Mouse (Mus musculus): ENCODE results near the gene Sat2. TPM values are rescaled to one million over a fixed set of nuclear protein-coding genes. Genes with fewer than 3 reads are reported as not detected.
"Not testable (repeated sequence)": the region's sequence is repeated elsewhere in the genome, so short reads cannot be mapped to it uniquely, and the experiment has no call there.

Gene Sat2
- polyA plus RNA-seq, 1 experiment from 2014 or later = 26.6 TPM

GRCm38 (mm10) chr11:69617805-69618204, 4.0 kb upstream of the Sat2 start, which contains the start of gene Shbg:
Gene Shbg, minus strand, starts transcription at chr11:69617905.
- no peak within 1 kb of the TSS for H3K9ac ChIP-seq
- peaks cover 15% of the 10 kb centered on the region for H3K4me1 ChIP-seq
- H3K4me2 ChIP-seq (replicated peaks) = no peak within 1 kb of the TSS
- no peak within 1 kb of the TSS for H3K27ac ChIP-seq
- WGBS = 79% methylated on average over 5 of the region's 5 CpGs
- peaks cover 6% of the 10 kb centered on the region; the same call in 1 of the 2 replicates for H3K27me3 ChIP-seq
- H3K4me3 ChIP-seq = no peak within 1 kb of the TSS
- no peaks in the 10 kb centered on the region for H3K36me3 ChIP-seq
- ATAC-seq (ENCODE audit: low FRiP score) = no peak
- H3K9me3 ChIP-seq (replicated peaks) = no peaks in the 10 kb centered on the region

- peaks cover 4% of the 10 kb centered on the region; the same call in 1 of the 2 replicates for H3K27me3 ChIP-seq
- H3K4me2 ChIP-seq (replicated peaks) = no peak overlapping the region
- H3K9ac ChIP-seq = no peak overlapping the region
- H3K9me3 ChIP-seq (replicated peaks) = no peaks in the 10 kb centered on the region
- peaks cover 16% of the 10 kb centered on the region for H3K4me1 ChIP-seq
- no peak overlapping the region for H3K27ac ChIP-seq
- ATAC-seq (ENCODE audit: low FRiP score) = no peak
- WGBS = 90% methylated on average over 7 of the region's 7 CpGs
- no peak overlapping the region for H3K4me3 ChIP-seq
- H3K36me3 ChIP-seq = no peaks in the 10 kb centered on the region
These were observed 1.3 kb upstream of the Sat2 start for GRCm38 (mm10) chr11:69620394-69621081.

- Histone ChIP-seq H3K4me3 (peak overlapping the region; percentile 48), H3K9ac (peak overlapping the region; percentile 78), H3K36me3 (no peaks in the 10 kb centered on the region), H3K27ac (peak overlapping the region; percentile 75), H3K4me1 (peaks cover 16% of the 10 kb centered on the region), H3K27me3 (no peaks in the 10 kb centered on the region), H3K4me2 (replicated peaks) (peak overlapping the region; percentile 74), H3K9me3 (replicated peaks) (no peaks in the 10 kb centered on the region)
- peak; percentile 32; the same call in 1 of the 2 replicates for ATAC-seq (ENCODE audit: low FRiP score)
- WGBS = 48% methylated on average over 6 of the region's 6 CpGs
These were observed 582 bp downstream of the Sat2 start for GRCm38 (mm10) chr11:69622406-69622805.

GRCm38 (mm10) chr11:69623006-69623405, 1.2 kb downstream of the Sat2 start:
- no peaks in the 10 kb centered on the region for H3K36me3 ChIP-seq
- peaks cover 16% of the 10 kb centered on the region for H3K4me1 ChIP-seq
- H3K9ac ChIP-seq = no peak overlapping the region
- no peaks in the 10 kb centered on the region for H3K27me3 ChIP-seq
- no peak overlapping the region for H3K27ac ChIP-seq
- peak overlapping the region; percentile 74 for H3K4me2 ChIP-seq (replicated peaks)
- H3K9me3 ChIP-seq (replicated peaks) = no peaks in the 10 kb centered on the region
- 65% methylated on average over 4 of the region's 4 CpGs for WGBS
- H3K4me3 ChIP-seq = no peak overlapping the region
- ATAC-seq (ENCODE audit: low FRiP score) = no peak

- H3K4me1 ChIP-seq = peaks cover 16% of the 10 kb centered on the region
- not testable (repeated sequence) for H3K9me3 ChIP-seq (replicated peaks); H3K9ac ChIP-seq; H3K4me3 ChIP-seq; H3K36me3 ChIP-seq; H3K4me2 ChIP-seq (replicated peaks); ATAC-seq (ENCODE audit: low FRiP score); H3K27me3 ChIP-seq; H3K27ac ChIP-seq
- WGBS = 83% methylated on average over 2 of the region's 2 CpGs
These were observed 2.5 kb downstream of the Sat2 start for GRCm38 (mm10) chr11:69624339-69624738.

GRCm38 (mm10) chr11:69628286-69628685, 6.5 kb downstream of the Sat2 start:
- WGBS = 37% methylated on average over 6 of the region's 6 CpGs
- Histone ChIP-seq H3K4me3 (no peak overlapping the region), H3K36me3 (no peaks in the 10 kb centered on the region), H3K9me3 (replicated peaks) (no peaks in the 10 kb centered on the region), H3K4me1 (peaks cover under 1% of the 10 kb centered on the region; the same call in 1 of the 2 replicates), H3K4me2 (replicated peaks) (no peak overlapping the region), H3K9ac (no peak overlapping the region), H3K27me3 (no peaks in the 10 kb centered on the region), H3K27ac (no peak overlapping the region)
- ATAC-seq (ENCODE audit: low FRiP score) = no peak

GRCm38 (mm10) chr11:69629802-69630201, 8.0 kb downstream of the Sat2 start:
- H3K36me3 ChIP-seq = no peaks in the 10 kb centered on the region
- no peaks in the 10 kb centered on the region for H3K27me3 ChIP-seq
- 54% methylated on average over 1 of the region's 1 CpGs for WGBS
- H3K4me3 ChIP-seq = no peak overlapping the region
- no peak overlapping the region for H3K27ac ChIP-seq
- no peak overlapping the region for H3K4me2 ChIP-seq (replicated peaks)
- ATAC-seq (ENCODE audit: low FRiP score) = no peak
- no peak overlapping the region for H3K9ac ChIP-seq
- H3K4me1 ChIP-seq = peaks cover 12% of the 10 kb centered on the region
- H3K9me3 ChIP-seq (replicated peaks) = no peaks in the 10 kb centered on the region

GRCm38 (mm10) chr11:69632284-69633089, 10.7 kb downstream of the Sat2 start, which contains the start of gene Fxr2:
Gene Fxr2, plus strand, starts transcription at chr11:69632990.
- H3K9ac ChIP-seq = peak within 1 kb of the TSS; percentile 99
- H3K36me3 ChIP-seq = no peaks in the 10 kb centered on the region
- H3K9me3 ChIP-seq (replicated peaks) = no peaks in the 10 kb centered on the region
- H3K27me3 ChIP-seq = no peaks in the 10 kb centered on the region
- H3K4me2 ChIP-seq (replicated peaks) = peak within 1 kb of the TSS; percentile 78
- H3K4me1 ChIP-seq = peaks cover 29% of the 10 kb centered on the region
- WGBS = under 1% methylated on average over 54 of the region's 56 CpGs
- ATAC-seq (ENCODE audit: low FRiP score) = peak; percentile 99
- peak within 1 kb of the TSS; percentile 99 for H3K27ac ChIP-seq
- H3K4me3 ChIP-seq = peak within 1 kb of the TSS; percentile 100

- WGBS = 1% methylated on average over 34 of the region's 50 CpGs
- peak overlapping the region; percentile 100 for H3K4me3 ChIP-seq
- peak overlapping the region; percentile 99 for H3K27ac ChIP-seq
- ATAC-seq (ENCODE audit: low FRiP score) = peak; percentile 55
- peak overlapping the region; percentile 99 for H3K9ac ChIP-seq
- H3K36me3 ChIP-seq = no peaks in the 10 kb centered on the region
- H3K9me3 ChIP-seq (replicated peaks) = no peaks in the 10 kb centered on the region
- H3K4me1 ChIP-seq = peaks cover 29% of the 10 kb centered on the region
- peak overlapping the region; percentile 78 for H3K4me2 ChIP-seq (replicated peaks)
- H3K27me3 ChIP-seq = no peaks in the 10 kb centered on the region
These were observed 11.5 kb downstream of the Sat2 start for GRCm38 (mm10) chr11:69633128-69633866.

- no peak overlapping the region for H3K27ac ChIP-seq
- WGBS = 94% methylated on average over 3 of the region's 3 CpGs
- H3K27me3 ChIP-seq = no peaks in the 10 kb centered on the region
- H3K36me3 ChIP-seq = peaks cover 10% of the 10 kb centered on the region
- peak overlapping the region; percentile 35; the same call in 1 of the 2 replicates for H3K9ac ChIP-seq
- no peaks in the 10 kb centered on the region for H3K9me3 ChIP-seq (replicated peaks)
- H3K4me2 ChIP-seq (replicated peaks) = peak overlapping the region; percentile 78
- H3K4me3 ChIP-seq = no peak overlapping the region
- peaks cover 29% of the 10 kb centered on the region for H3K4me1 ChIP-seq
- no peak for ATAC-seq (ENCODE audit: low FRiP score)
These were observed 13.6 kb downstream of the Sat2 start for GRCm38 (mm10) chr11:69635471-69635870.

- H3K4me3 ChIP-seq = no peak overlapping the region
- H3K27ac ChIP-seq = no peak overlapping the region
- H3K9ac ChIP-seq = no peak overlapping the region
- H3K4me1 ChIP-seq = no peaks in the 10 kb centered on the region
- peaks cover 96% of the 10 kb centered on the region for H3K36me3 ChIP-seq
- 94% methylated on average over 5 of the region's 5 CpGs for WGBS
- no peaks in the 10 kb centered on the region for H3K9me3 ChIP-seq (replicated peaks)
- no peak overlapping the region for H3K4me2 ChIP-seq (replicated peaks)
- H3K27me3 ChIP-seq = no peaks in the 10 kb centered on the region
- no peak for ATAC-seq (ENCODE audit: low FRiP score)
These were observed 24.0 kb downstream of the Sat2 start for GRCm38 (mm10) chr11:69645860-69646259.

- Histone ChIP-seq H3K9me3 (replicated peaks) (no peaks in the 10 kb centered on the region), H3K4me3 (no peak overlapping the region), H3K27me3 (no peaks in the 10 kb centered on the region), H3K36me3 (peaks cover 83% of the 10 kb centered on the region), H3K27ac (peak overlapping the region; percentile 31; the same call in 1 of the 2 replicates), H3K4me2 (replicated peaks) (no peak overlapping the region), H3K9ac (peak overlapping the region; percentile 27; the same call in 1 of the 2 replicates), H3K4me1 (peaks cover 10% of the 10 kb centered on the region)
- WGBS = 76% methylated on average over 5 of the region's 5 CpGs
- ATAC-seq (ENCODE audit: low FRiP score) = no peak
These were observed 31.6 kb downstream of the Sat2 start for GRCm38 (mm10) chr11:69653399-69653798.
